Mouse (Mus musculus) G1E (cell line): ENCODE measurements around the gene Csnk1e.

Experiments
- CTCF ChIP-seq: IDR thresholded peaks from 2 replicates; pipeline ENCODE4 v1.5.1; 2012; ENCODE audit warnings: low read depth, low read length, inconsistent platforms, mixed read lengths
- GATA1 ChIP-seq: IDR thresholded peaks from 2 replicates; pipeline ENCODE4 v1.6.1; 2012; ENCODE audit warnings: borderline replicate concordance, low read length, inconsistent platforms, mixed read lengths
- GATA2 ChIP-seq: IDR thresholded peaks from 2 replicates; pipeline ENCODE4 v1.6.1; 2012; ENCODE audit warnings: low read depth, low read length, inconsistent platforms, borderline replicate concordance
- TAL1 ChIP-seq: conservative IDR thresholded peaks from 2 replicates; pipeline ENCODE4 v1.6.1; 2012; ENCODE audit warnings: low read depth, low read length, inconsistent platforms, mixed read lengths

- TF ChIP-seq CTCF (no peak), GATA2 (no peak), GATA1 (no peak), TAL1 (no peak)
Observed at GRCm38 (mm10) chr15:79432328-79432727, 23.0 kb downstream of the Csnk1e start.
